Mouse (Mus musculus) left cerebral cortex, postnatal 25 days (tissue): ENCODE measurements around the gene Abi3bp. TPM values are rescaled to one million over a fixed set of nuclear protein-coding genes. Genes with fewer than 3 reads are reported as not detected.

ENCODE experiments used
- DNase-seq, 2 experiments: peaks; one replicate each; pipeline ENCODE4 v3.0.0; 2022; ENCODE audit warnings: low spot score in 2 of 2, mixed read lengths in 1 of 2
- intact Hi-C: fragments of 180-260 bp; cut with DNase I; formaldehyde crosslinking; loops from one replicate; pipeline ENCODE4 v1.15.1; 2025
- total RNA-seq, 2 experiments: library from RNA; stranded (reverse); gene quantifications; 2 replicates each; pipeline ENCODE4 v1.2.3; 2021

The Abi3bp gene
- total RNA-seq, 2 experiments from 2014 or later: 14.5 to 15.3 TPM

GRCm38 (mm10) chr16:56501101-56501500, 23.4 kb downstream of the Abi3bp start:
- DNase-seq: no peak
- intact Hi-C loops: no loop called here

DNA sequence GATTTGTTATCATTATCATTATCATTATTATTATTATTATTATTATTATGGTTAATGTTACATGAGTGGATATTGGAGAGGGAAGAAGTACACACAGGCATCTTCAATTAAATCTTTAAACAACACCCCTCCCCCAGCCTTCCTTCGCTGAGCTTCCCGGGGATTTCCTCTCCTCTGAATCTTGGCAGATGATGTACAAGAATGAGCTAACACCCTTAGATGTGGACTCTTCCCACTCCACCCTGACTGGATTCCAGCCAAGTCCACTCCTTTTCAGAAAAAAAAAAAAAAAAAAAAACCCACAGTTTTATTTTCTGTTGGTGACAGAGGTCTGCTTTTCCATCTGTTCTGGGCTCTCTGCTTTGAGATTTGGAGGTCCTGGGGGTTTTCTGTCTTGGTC, 23.8 kb downstream of the Abi3bp start:
- intact Hi-C loops: no loop called here
- peak in 1 of 2 experiments; percentile 18 for DNase-seq

GRCm38 (mm10) chr16:56502134-56502533, 24.5 kb downstream of the Abi3bp start:
- intact Hi-C loops: no loop called here
- DNase-seq: no peak

DNA sequence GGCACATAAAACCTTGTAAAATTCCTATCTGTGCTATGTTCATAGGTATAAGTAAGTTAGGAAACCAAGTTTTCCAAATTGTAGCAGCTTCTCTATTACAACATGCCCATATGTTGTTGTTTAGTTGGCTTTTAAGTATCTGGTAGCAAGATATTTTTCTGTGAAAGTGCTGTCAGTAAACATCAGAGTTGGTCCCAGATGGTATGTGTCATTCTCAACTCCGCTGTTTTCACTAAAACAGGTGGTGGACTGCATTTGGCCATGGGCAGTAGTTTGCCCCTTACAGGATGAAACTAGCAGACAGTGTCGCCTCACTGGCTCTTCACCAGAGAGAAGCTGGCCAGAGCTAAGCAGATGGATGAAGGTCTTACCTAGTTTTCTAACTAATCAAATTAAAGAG, 26.3 kb downstream of the Abi3bp start:
- DNase-seq: no peak
- intact Hi-C loops: no loop called here

DNA sequence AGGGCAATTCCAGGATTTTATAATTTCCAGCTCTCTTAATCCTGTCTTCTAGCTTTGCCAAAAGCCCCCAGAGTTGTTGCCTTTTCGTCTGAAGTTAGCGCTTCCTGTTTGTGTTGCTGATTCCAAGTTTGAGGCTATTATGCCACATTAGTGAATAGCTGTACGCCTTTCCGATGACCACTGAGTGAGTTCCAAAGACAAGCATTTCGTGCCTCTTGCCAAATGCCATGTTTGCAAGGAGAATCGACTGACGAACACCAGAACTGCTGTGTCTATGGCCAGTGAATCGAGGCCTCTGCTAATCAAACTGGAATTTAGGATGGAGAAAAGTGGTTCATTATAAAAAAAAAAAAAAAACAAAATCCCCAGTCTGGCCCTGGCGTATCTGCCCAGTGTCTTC, 40.3 kb downstream of the Abi3bp start:
- DNase-seq: no peak
- intact Hi-C loops: no loop called here

DNA sequence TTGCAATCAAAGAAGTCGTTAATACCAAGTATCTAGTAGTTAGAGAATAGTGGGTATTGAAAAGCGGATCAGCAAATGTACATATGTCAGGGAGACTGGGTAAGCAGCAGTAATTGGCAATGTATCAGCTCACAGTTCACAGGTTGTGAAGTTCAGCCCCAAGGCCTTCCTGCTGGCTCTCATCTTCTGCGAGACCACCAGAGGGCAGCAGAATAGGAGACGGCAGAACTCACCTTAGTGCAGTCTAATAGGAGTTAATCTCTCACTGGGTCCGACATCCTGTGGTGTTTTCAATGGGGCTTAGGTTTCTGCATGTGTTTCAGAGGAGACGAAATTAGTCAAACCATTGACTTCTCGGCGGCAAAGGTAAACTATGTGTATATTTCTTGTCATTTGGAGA, 46.7 kb downstream of the Abi3bp start:
- DNase-seq: no peak
- intact Hi-C loops: no loop called here

DNA sequence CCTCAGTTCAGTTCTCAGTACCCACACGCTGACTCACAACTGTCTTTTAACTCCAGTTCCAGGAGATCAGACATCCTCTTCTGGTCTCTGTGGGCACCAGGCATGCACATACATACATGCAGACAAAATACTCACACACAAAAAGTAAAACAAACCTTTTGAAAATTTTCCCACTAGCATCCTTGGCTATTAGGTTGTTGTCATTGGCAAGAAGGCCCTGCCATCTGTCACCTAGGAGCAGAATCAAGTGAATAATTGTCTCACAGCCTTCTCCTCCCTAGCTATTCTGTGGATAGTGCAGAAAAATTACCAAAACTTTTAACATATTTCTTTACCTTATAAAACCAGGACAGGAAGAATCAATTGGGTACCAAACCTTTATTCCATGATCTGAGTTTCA, 48.8 kb downstream of the Abi3bp start:
- intact Hi-C loops: no loop called here
- DNase-seq: no peak

DNA sequence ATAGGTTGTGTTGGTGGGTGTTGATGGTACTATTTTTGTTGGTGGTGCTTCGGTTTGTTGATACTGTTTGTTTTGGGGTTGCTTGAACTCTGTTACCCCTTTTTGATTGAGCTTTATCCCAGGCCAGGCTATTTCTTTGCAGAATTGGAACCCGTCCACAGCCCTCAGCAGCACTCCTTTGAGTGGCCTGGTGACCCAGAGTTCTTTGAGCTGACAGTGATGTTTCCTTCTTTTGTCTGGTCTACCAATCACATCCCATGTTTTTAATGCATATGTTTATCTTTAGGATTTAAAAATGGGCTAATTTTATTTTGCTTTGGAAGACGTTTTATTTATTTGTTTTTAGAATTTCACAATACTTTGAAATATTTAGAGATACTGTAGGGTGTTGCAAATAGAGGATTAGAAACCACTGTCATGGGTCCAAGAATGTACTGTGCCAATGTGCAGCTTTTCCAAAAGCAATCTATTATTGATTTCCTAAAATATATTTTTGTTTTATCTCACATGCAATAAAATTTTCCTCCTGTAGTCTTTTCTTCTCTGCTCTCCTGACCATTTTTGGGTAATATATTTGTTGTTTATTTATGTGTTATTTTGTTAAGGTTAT, 50.5 kb downstream of the Abi3bp start:
- intact Hi-C loops: no loop called here
- no peak for DNase-seq

- intact Hi-C loops: no loop called here
These were observed 101.9 kb downstream of the Abi3bp start for GRCm38 (mm10) chr16:56579536-56579935.

DNA sequence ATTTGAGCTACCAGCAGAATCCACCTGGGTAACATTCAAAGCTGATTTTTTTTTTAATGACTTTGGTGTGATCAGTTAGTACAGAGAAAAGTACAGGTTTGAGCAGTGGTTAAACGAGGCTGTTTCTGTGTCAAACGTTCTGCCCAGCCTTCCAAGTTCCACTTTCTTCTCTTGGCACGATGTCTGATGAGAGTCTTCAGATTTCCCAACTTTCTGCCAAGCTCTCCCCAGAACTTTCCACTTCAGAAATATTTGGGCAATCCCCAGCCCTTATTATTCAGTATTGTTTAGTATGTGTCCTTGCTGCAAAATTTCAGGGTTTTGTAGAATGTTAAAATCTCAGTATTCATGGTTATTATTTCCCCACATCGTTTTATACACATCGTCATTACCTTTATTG, 115.9 kb downstream of the Abi3bp start:
- DNase-seq: no peak
- intact Hi-C loops: no loop called here

More at GRCm38 (mm10) chr16:56579536-56579935, 101.9 kb downstream of the Abi3bp start:
- no peak for DNase-seq

DNA sequence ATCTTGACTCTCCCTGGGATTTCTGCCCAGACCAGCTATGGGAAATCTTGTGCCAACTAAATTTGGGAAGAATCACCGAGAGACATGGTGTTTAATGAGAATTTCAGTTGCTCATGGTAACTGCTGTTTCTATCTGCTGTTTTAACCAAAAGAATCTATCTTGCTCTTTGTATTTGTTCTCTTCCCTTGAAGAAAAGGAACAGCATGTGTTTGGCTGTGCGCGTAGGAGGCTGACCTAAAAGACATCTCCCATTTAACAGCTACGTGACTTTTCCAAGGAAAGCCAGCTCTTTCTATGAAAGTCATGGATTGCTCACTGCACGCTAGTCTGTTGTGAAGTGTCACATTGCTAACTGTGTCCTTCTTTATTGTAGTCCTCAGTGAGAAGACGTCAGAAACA, 117.2 kb downstream of the Abi3bp start:
- peak; percentile 15 to 53 for DNase-seq
- intact Hi-C loops: no loop called here

GRCm38 (mm10) chr16:56598427-56598826, 120.7 kb downstream of the Abi3bp start:
- intact Hi-C loops: no loop called here
- no peak for DNase-seq

GRCm38 (mm10) chr16:56602394-56602793, 124.7 kb downstream of the Abi3bp start:
- peak in 1 of 2 experiments; percentile 17 for DNase-seq
- intact Hi-C loops: no loop called here

GRCm38 (mm10) chr16:56610572-56610971, 132.9 kb downstream of the Abi3bp start:
- intact Hi-C loops: no loop called here
- DNase-seq: no peak

DNA sequence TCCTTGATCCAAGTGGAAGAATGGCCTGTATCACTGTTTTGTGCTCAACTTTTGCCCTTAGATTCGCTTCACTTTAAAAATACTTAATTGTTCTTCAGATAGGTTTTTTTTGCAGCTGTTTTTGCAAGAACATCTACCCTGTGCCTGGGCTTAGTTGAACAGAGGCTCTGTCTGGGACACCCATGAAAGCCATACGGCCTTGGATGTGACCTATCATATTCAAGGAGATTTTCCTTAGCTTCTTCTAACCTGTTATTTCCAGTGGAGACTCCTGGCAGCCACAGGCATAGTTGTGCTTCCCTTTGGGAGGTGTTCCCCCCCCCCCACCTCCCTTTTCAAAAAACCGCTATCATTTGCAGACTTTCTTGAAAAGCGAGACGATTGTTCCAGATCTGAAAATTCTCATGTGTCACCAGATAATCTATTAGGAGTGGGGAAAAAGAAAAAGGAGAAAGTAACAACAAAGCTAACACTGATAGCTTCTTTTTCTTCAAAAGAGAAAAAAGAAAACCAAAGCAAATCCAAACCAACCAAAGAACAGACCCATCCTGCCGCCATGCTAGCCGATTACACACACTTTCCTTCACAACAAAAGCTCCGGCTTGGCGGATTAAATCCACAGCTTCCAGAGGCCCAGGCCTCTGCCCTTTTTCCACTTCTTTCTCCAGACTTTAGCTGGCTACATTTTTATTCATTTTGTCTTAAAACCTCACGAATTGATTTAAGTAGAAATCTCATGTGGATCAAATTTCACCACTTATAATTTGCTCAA, 133.6 kb downstream of the Abi3bp start:
- intact Hi-C loops: no loop called here
- no peak for DNase-seq

- DNase-seq: no peak
- intact Hi-C loops: no loop called here
These were observed 160.9 kb downstream of the Abi3bp start for GRCm38 (mm10) chr16:56638544-56638943.

DNA sequence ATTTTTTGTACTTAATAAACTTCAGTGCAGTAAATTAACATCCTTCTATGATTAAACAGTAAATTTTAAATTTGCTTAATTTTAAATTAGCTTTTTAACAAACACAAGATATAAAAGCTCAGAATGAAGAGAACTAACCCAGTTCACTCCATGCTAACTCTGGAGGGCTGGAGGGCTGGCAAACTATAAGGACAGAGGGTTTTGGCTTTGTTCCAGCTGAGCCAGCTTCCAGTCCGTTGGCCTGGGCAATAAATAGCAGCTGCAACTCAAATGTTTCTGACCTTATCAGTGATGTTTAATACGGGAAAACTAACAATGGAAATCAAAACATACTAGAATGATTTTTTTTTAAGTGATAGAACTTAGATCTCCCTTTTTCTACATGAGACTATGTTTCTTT, 167.6 kb downstream of the Abi3bp start:
- intact Hi-C loops: no loop called here
- no peak for DNase-seq

DNA sequence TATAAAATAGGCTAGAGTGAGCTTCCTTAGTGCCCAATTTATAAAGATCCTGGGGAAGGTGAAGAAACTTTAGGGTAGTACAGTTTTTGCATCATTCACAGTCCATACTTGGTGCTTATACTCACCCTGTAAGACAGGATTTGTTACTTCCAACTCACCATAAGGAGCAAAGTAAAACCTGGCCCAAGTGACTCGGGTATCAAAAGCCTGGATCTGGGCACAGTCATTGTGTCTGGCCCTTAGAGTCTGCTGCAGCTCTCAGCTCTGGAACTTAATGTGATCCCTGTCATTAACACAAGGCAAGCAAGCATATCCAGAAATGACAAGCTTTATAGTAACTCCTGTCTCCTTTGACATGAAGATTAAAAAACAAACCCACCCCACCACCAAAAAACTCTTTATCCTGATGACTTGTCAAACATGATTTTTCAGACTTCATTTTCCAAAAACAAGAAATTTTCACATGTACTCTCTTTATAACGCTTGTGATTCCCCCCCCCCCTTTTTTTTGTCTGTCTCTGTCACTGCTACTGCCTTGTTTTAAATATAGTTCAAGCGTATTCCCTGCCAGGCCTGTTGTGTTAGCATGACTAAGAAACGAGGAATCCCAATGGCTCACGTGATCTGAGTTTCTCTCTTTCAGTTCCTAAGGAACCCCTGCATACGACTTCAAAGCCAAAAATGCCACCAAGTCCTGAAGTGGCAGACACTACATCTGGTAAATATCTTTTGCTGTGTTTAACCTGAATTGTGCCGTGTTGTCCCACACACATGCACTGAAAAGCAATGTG, 168.9 kb downstream of the Abi3bp start:
- intact Hi-C loops: no loop called here

DNA sequence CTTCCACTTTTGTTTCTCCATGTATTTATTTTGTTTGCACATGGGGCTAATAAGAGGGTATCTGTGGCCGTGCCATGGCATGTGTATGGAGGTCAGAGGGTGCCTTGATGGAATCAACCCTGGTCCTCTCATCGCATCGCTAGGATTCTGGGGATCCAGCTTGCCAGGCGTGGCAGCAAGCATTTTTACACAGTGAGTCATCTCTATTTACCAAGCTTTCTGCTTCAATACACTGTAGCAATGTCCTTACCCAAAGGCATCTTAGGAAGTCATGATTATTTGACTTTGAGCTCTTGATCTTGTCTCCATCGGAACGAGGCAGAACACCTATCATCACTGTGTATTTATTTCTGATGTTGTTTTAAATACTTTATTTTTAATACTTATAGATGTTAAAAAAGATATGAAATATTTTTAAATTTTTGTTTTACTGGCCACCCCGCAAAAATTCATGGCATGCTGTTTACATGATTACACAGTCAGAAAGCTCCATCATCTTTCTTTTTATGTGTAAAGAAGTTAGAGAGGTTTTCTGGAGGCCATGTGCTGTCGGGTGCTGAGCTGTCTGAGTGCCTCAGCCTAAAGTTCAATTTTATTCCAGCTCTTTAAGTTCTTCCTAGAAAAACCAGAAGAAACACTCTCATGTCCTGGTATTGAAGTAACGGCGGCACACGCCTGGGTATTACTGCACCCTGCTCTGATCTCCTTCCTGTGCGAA, 177.7 kb downstream of the Abi3bp start:
- intact Hi-C loops: no loop called here
- no peak for DNase-seq

More for the DNA sequence above, 168.9 kb downstream of the Abi3bp start:
- no peak for DNase-seq

DNA sequence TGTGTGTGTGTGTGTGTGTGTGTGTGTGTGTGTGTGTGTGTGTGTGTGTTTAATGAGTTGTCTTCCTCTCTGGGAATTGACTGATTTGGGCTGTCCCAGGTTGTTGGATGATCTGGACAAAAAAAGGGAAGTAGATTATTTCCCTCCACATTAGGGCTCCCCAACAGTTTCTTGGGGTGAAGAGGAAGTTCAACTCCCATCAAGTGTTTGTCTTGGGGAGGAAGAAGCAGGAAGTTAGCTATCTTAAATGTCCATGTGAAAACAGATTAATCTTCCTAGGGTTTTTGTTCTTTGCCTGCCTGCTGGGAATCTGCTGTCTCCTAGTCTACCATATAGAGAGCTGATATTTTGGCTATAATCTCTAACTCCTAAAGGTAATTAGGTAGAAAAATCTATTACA, 181.2 kb downstream of the Abi3bp start:
- DNase-seq: no peak
- intact Hi-C loops: no loop called here
